In the genomic region with DNA sequence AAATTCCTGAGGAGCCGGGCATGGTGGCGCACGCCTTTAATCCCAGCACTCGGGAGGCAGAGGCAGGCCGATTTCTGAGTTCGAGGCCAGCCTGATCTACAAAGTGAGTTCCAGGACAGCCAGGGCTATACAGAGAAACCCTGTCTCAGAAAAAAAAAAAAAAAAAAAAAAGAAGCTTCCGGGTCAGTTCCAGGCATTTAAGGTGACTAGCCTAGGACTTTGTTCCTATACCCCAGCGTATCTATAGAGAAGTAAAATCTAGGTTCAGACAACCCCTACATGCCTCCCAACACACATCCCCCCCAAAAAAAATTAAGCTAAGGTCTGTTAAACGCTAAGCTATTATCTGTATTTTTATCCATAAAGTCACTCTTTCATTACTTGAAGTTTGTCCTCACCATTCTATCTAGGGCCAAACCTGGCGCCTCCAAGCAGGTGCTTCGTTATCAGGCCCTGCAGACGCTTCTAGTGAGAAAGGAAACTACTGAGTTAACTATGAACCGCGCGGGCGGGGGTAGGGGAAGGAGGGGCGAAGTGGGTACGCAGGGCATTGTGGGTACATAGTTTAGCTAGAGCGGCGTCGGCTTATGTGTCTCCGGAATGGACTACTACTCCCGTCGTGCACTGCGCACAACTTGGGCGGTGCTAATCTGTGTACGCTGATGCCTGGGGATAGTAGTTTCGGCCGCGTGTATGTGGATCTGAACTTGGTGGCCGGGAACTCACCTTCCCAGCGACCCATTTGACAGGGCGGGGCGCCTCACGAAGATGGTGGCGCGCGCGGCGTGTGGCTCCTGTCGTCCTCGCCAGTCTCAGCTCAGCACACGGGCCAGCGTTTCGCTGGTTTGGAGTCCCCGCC, we compare ENCODE assay signal across 1 mouse cellular context.
A peak's percentile ranks its signal among the peaks of the same experiment; 100 is the strongest.
TF ChIP-seq lines count a peak whose summit lies in the region.

A gene (plus strand): TSS at position 669 of the 859 bp plus-strand sequence.

TF ChIP-seq in CH12.LX, 34 proteins besides CTCF, POLR2A, EP300 and RAD21 (continued from another document):
- TF ChIP-seq RCOR1 (conservative IDR thresholded peaks at IDR 0.05; ENCODE audit: low read depth, low read length): peak; percentile 30; the same call in 1 of the 2 replicates
- TF ChIP-seq KAT2A (IDR thresholded peaks at IDR 0.05; ENCODE audit: insufficient replicate concordance, low read length): peak; percentile 100
- TF ChIP-seq NELFE (IDR thresholded peaks at IDR 0.05; ENCODE audit: low read depth, low read length): peak; percentile 81
- TF ChIP-seq UBTF (IDR thresholded peaks at IDR 0.05; ENCODE audit: low read depth, low read length): no peak
- peak; percentile 80 for TF ChIP-seq ELF1 (IDR thresholded peaks at IDR 0.05; ENCODE audit: low read depth, low read length)
- TF ChIP-seq POLR2AphosphoS2 (IDR thresholded peaks at IDR 0.05; ENCODE audit: low read depth, low read length): peak; percentile 83
- TF ChIP-seq ZMIZ1 (IDR thresholded peaks at IDR 0.05; ENCODE audit: low read depth, low read length): peak; percentile 63; the same call in 1 of the 2 replicates
- no peak for TF ChIP-seq ETS1 (conservative IDR thresholded peaks at IDR 0.05; ENCODE audit: low read depth, low read length)
- TF ChIP-seq JUN (IDR thresholded peaks at IDR 0.05; ENCODE audit: insufficient read depth, low read depth, low read length): no peak
- TF ChIP-seq MAZ (IDR thresholded peaks at IDR 0.05; ENCODE audit: low read depth, low read length): peak; percentile 97
- peak; percentile 83 for TF ChIP-seq SIN3A (IDR thresholded peaks at IDR 0.05; ENCODE audit: low read length)
- peak; percentile 59; the same call in 1 of the 2 replicates for TF ChIP-seq E2F4 (IDR thresholded peaks at IDR 0.05; ENCODE audit: insufficient replicate concordance, low read depth, low read length)
- TF ChIP-seq TBP (conservative IDR thresholded peaks at IDR 0.05; ENCODE audit: low read depth, low read length): peak; percentile 85
